Mouse (Mus musculus): Measurements from ENCODE around the gene St5. TPM values are rescaled to one million over a fixed set of nuclear protein-coding genes. Genes with fewer than 3 reads are reported as not detected.

St5 gene
- total and polyA plus RNA-seq, 3 experiments: 2.6 to 3.4 TPM; not detected in 1

- DNase-seq (ENCODE audit: low read depth, low spot score): no peak
Observed at GRCm38 (mm10) chr7:109477926-109478325, 225.5 kb downstream of the St5 start.

More at GRCm38 (mm10) chr7:109477926-109478325, 225.5 kb downstream of the St5 start:
- H3K36me3 ChIP-seq (ENCODE audit: control insufficient read depth in 1 of 2, insufficient read depth in 2 of 2, low read length in 2 of 2): no peaks in the 10 kb centered on the region
- H3K4me1 ChIP-seq (ENCODE audit: control insufficient read depth in 1 of 2, insufficient read depth in 2 of 2, low read length in 2 of 2): peaks cover 0 to 2% of the 10 kb centered on the region in 2 experiments; a peak in 1 of 4 replicates
- no peaks in the 10 kb centered on the region for H3K9me3 ChIP-seq (replicated peaks; ENCODE audit: insufficient read depth, low read length)
- H3K27ac ChIP-seq (ENCODE audit: control insufficient read depth, low read depth, low read length): no peak overlapping the region
- no peak overlapping the region for H3K4me3 ChIP-seq (ENCODE audit: control insufficient read depth in 1 of 2, insufficient read depth in 1 of 2, low read depth in 2 of 2, low read length in 2 of 2)
- TF ChIP-seq ETS1 (IDR thresholded peaks at IDR 0.05; ENCODE audit: low read depth, low read length) (no peak), ELF1 (IDR thresholded peaks at IDR 0.05; ENCODE audit: low read depth, low read length) (no peak), ZC3H11A (IDR thresholded peaks at IDR 0.05; ENCODE audit: low read depth, low read length) (no peak), POLR2AphosphoS2 (IDR thresholded peaks at IDR 0.05; ENCODE audit: low read length) (no peak), CHD2 (IDR thresholded peaks at IDR 0.05; ENCODE audit: low read length) (no peak), MYC (IDR thresholded peaks at IDR 0.05; ENCODE audit: low read depth, low read length) (no peak), MEF2A (IDR thresholded peaks at IDR 0.05; ENCODE audit: extremely low read depth, insufficient replicate concordance, low read depth, low read length, poor library complexity, severe bottlenecking) (no peak), MYB (IDR thresholded peaks at IDR 0.05; ENCODE audit: low read depth, low read length) (no peak), POLR2A (IDR thresholded peaks at IDR 0.05; ENCODE audit: control insufficient read depth in 1 of 2, insufficient read depth in 1 of 2, low read depth in 1 of 2, low read length in 2 of 2, poor library complexity in 1 of 2) (no peak), TBP (IDR thresholded peaks at IDR 0.05; ENCODE audit: low read depth, low read length) (no peak), BHLHE40 (IDR thresholded peaks at IDR 0.05; ENCODE audit: borderline replicate concordance, low read depth, low read length) (no peak), SIN3A (IDR thresholded peaks at IDR 0.05; ENCODE audit: low read length) (no peak), RCOR1 (IDR thresholded peaks at IDR 0.05; ENCODE audit: low read depth, low read length) (no peak), TCF12 (IDR thresholded peaks at IDR 0.05; ENCODE audit: low read depth, low read length) (no peak), E2F4 (IDR thresholded peaks at IDR 0.05; ENCODE audit: borderline replicate concordance, low read depth, low read length) (no peak), GATA1 (IDR thresholded peaks at IDR 0.05; ENCODE audit: low read depth, low read length) (no peak), EP300 (IDR thresholded peaks at IDR 0.05; ENCODE audit: low read depth in 1 of 2, low read length in 2 of 2) (no peak), MAFK (IDR thresholded peaks at IDR 0.05; ENCODE audit: borderline replicate concordance, low read depth, low read length) (no peak), MAX (IDR thresholded peaks at IDR 0.05; ENCODE audit: low read length) (no peak)
- H3K9ac ChIP-seq (ENCODE audit: control insufficient read depth, low read depth, low read length, poor library complexity, severe bottlenecking): no peak overlapping the region
- no peaks in the 10 kb centered on the region for H3K79me2 ChIP-seq (ENCODE audit: control insufficient read depth, insufficient read depth, low read length, poor library complexity)
- no peaks in the 10 kb centered on the region for H3K27me3 ChIP-seq (ENCODE audit: control insufficient read depth in 1 of 2, insufficient read depth in 2 of 2, low read length in 2 of 2)

Other genes starting within 250 kb of the St5 start
- gene Trim66, start 195.5 kb downstream of the St5 start, total RNA-seq (2012; rRNA removed): not detected in 2 replicates
- gene Trim66, start 195.5 kb downstream of the St5 start, polyA plus RNA-seq (2012; ENCODE audit: insufficient read depth in 1 of 2, insufficient read length in 2 of 2, low read depth in 1 of 2, low replicate concordance in 2 of 2, missing spikeins in 1 of 2): under 1 TPM in 1 of 2 experiments, not detected in 1; 0.01 TPM
- 1,139 and 1,252 TPM in 2 replicates for gene Rpl27a, start 184.5 kb downstream of the St5 start, total RNA-seq (2012; rRNA removed)
- gene Rpl27a, start 184.5 kb downstream of the St5 start, polyA plus RNA-seq (2012; ENCODE audit: insufficient read depth in 1 of 2, insufficient read length in 2 of 2, low read depth in 1 of 2, low replicate concordance in 2 of 2, missing spikeins in 1 of 2): 100 to 1,000 TPM in 1 of 2 experiments, not detected in 1; 221 TPM
- gene Akip1, start 85 bp upstream of the St5 start, total RNA-seq (2012; rRNA removed): 26.4 and 29.0 TPM in 2 replicates
- 10 to 100 TPM in 1 of 2 experiments, not detected in 1; 34.0 TPM for gene Akip1, start 85 bp upstream of the St5 start, polyA plus RNA-seq (2012; ENCODE audit: insufficient read depth in 1 of 2, insufficient read length in 2 of 2, low read depth in 1 of 2, low replicate concordance in 2 of 2, missing spikeins in 1 of 2)
- gene BC051019, start 20.2 kb upstream of the St5 start, total RNA-seq (2012; rRNA removed): 0.10 TPM in 1 of 2 replicates, not detected in the other
- gene BC051019, start 20.2 kb upstream of the St5 start, polyA plus RNA-seq (2012; ENCODE audit: insufficient read depth in 1 of 2, insufficient read length in 2 of 2, low read depth in 1 of 2, low replicate concordance in 2 of 2, missing spikeins in 1 of 2): under 1 TPM in 1 of 2 experiments, not detected in 1; 0.39 TPM
- not detected in 2 replicates for gene Ascl3, start 28.1 kb upstream of the St5 start, total RNA-seq (2012; rRNA removed)
- gene Ascl3, start 28.1 kb upstream of the St5 start, polyA plus RNA-seq (2012; ENCODE audit: insufficient read depth in 1 of 2, insufficient read length in 2 of 2, low read depth in 1 of 2, low replicate concordance in 2 of 2, missing spikeins in 1 of 2): not detected
- 25.1 and 30.6 TPM in 2 replicates for gene Tmem9b, start 49.3 kb upstream of the St5 start, total RNA-seq (2012; rRNA removed)
- gene Tmem9b, start 49.3 kb upstream of the St5 start, polyA plus RNA-seq (2012; ENCODE audit: insufficient read depth in 1 of 2, insufficient read length in 2 of 2, low read depth in 1 of 2, low replicate concordance in 2 of 2, missing spikeins in 1 of 2): 10 to 100 TPM in 1 of 2 experiments, not detected in 1; 26.4 TPM
- gene Nrip3, start 78.4 kb upstream of the St5 start, total RNA-seq (2012; rRNA removed): not detected in 2 replicates
- not detected for gene Nrip3, start 78.4 kb upstream of the St5 start, polyA plus RNA-seq (2012; ENCODE audit: insufficient read depth in 1 of 2, insufficient read length in 2 of 2, low read depth in 1 of 2, low replicate concordance in 2 of 2, missing spikeins in 1 of 2)
- 0.16 and 0.27 TPM in 2 replicates for gene Scube2, start 162.1 kb upstream of the St5 start, total RNA-seq (2012; rRNA removed)
- under 1 TPM in 1 of 2 experiments, not detected in 1; 0.67 TPM for gene Scube2, start 162.1 kb upstream of the St5 start, polyA plus RNA-seq (2012; ENCODE audit: insufficient read depth in 1 of 2, insufficient read length in 2 of 2, low read depth in 1 of 2, low replicate concordance in 2 of 2, missing spikeins in 1 of 2)